Mouse (Mus musculus) CH12.LX (cell line): ENCODE measurements at regions not wholly inside any gene's neighbourhood (a gene's known extent, or its start where the extent isn't known, plus 50 kb on each side); places are given as distances from the start of the nearest gene placed in this dataset.

Experiments
- DNase-seq: peaks from one replicate; pipeline ENCODE4 v3.0.0-alpha.2; 2013; ENCODE audit errors: extremely low read depth
- H3K27ac ChIP-seq: 2 replicates; pipeline ENCODE4 v1.5.1; 2012; ENCODE audit warnings: low read depth, mild to moderate bottlenecking, control low read depth, moderate library complexity; ENCODE audit not compliant: insufficient read depth
- H3K27me3 ChIP-seq: replicated peaks from 2 replicates; pipeline ENCODE3; 2012; ENCODE audit warnings: inconsistent platforms
- H3K36me3 ChIP-seq, 2 experiments: replicated peaks in 1 of 2; 2 replicates each; pipeline versions ENCODE3 to v1.6.1; 2012; ENCODE audit warnings: inconsistent platforms in 1 of 2, low read length in 1 of 2, mild to moderate bottlenecking in 1 of 2, mixed read lengths in 1 of 2, moderate library complexity in 1 of 2; ENCODE audit not compliant: control insufficient read depth in 1 of 2, insufficient read depth in 1 of 2
- H3K4me1 ChIP-seq, 2 experiments: 2 replicates each; pipeline ENCODE4 v1.6.1; 2012; ENCODE audit warnings: inconsistent platforms in 1 of 2, moderate library complexity in 1 of 2; ENCODE audit not compliant: insufficient read depth in 2 of 2, control insufficient read depth in 1 of 2
- H3K4me2 ChIP-seq: 2 replicates; pipeline ENCODE4 v1.6.1; 2012; ENCODE audit warnings: low read depth, mild to moderate bottlenecking, control low read depth; ENCODE audit not compliant: poor library complexity, insufficient read depth, severe bottlenecking
- H3K4me3 ChIP-seq, 3 experiments: fragments of 150-350 bp in 1 of 3; sonication (generic) in 1 of 3; replicated peaks in 1 of 3; 2 replicates each; pipeline versions ENCODE3 to v1.5.1; 2011 to 2012; ENCODE audit warnings: low read depth in 2 of 3, low read length in 2 of 3, mild to moderate bottlenecking in 2 of 3, moderate library complexity in 2 of 3, control low read depth in 1 of 3, improper control_type of control experiment in 1 of 3, inconsistent platforms in 1 of 3, mixed read lengths in 1 of 3; ENCODE audit not compliant: poor library complexity in 1 of 3
- H3K79me2 ChIP-seq: replicated peaks from 2 replicates; pipeline ENCODE4 v1.6.1; 2012; ENCODE audit warnings: mild to moderate bottlenecking, moderate library complexity; ENCODE audit not compliant: control insufficient read depth, poor library complexity, insufficient read depth, severe bottlenecking; ENCODE audit errors: extremely low read depth
- H3K9ac ChIP-seq: 2 replicates; pipeline ENCODE4 v1.6.1; 2012; ENCODE audit warnings: low read depth, mild to moderate bottlenecking, control low read depth, moderate library complexity; ENCODE audit not compliant: insufficient read depth
- H3K9me3 ChIP-seq: replicated peaks from 2 replicates; pipeline ENCODE3; 2012; ENCODE audit warnings: low read length, inconsistent platforms, mixed read lengths
- BHLHE40 ChIP-seq: IDR thresholded peaks from 2 replicates; pipeline ENCODE4 v1.6.1; 2011; ENCODE audit warnings: mild to moderate bottlenecking, low read depth, low read length, improper control_type of control experiment
- CHD1 ChIP-seq: IDR thresholded peaks from 2 replicates; pipeline ENCODE4 v1.6.1; 2012; ENCODE audit warnings: low read depth, low read length, improper control_type of control experiment, inconsistent platforms
- CHD2 ChIP-seq: IDR thresholded peaks from 2 replicates; pipeline ENCODE4 v1.6.1; 2011; ENCODE audit warnings: low read length, improper control_type of control experiment
- CTCF ChIP-seq, 2 experiments: IDR thresholded peaks in 1 of 2; conservative IDR thresholded peaks in 1 of 2; 2 replicates each; pipeline ENCODE4 v1.5.1; 2011 to 2012; ENCODE audit warnings: low read depth in 2 of 2, low read length in 2 of 2, improper control_type of control experiment in 1 of 2, inconsistent platforms in 1 of 2, mild to moderate bottlenecking in 1 of 2, moderate library complexity in 1 of 2
- E2F4 ChIP-seq: IDR thresholded peaks from 2 replicates; pipeline ENCODE4 v1.6.1; 2011; ENCODE audit warnings: low read depth, low read length, improper control_type of control experiment; ENCODE audit not compliant: insufficient replicate concordance
- ELF1 ChIP-seq: IDR thresholded peaks from 2 replicates; pipeline ENCODE4 v1.6.1; 2014; ENCODE audit warnings: low read depth, mild to moderate bottlenecking, inconsistent platforms, low read length, improper control_type of control experiment
- EP300 ChIP-seq: IDR thresholded peaks from 2 replicates; pipeline ENCODE4 v1.6.1; 2011; ENCODE audit warnings: low read length, improper control_type of control experiment
- ETS1 ChIP-seq: conservative IDR thresholded peaks from 2 replicates; pipeline ENCODE4 v1.6.1; 2012; ENCODE audit warnings: low read depth, mild to moderate bottlenecking, inconsistent platforms, low read length, improper control_type of control experiment, moderate library complexity
- GABPA ChIP-seq: IDR thresholded peaks from 2 replicates; pipeline ENCODE4 v1.6.1; 2012; ENCODE audit warnings: low read depth, low read length, improper control_type of control experiment, inconsistent platforms; ENCODE audit not compliant: insufficient replicate concordance
- IRF4 ChIP-seq: IDR thresholded peaks from 2 replicates; pipeline ENCODE4 v1.6.1; 2014; ENCODE audit warnings: low read depth, mild to moderate bottlenecking, inconsistent platforms, low read length, improper control_type of control experiment
- JUND ChIP-seq: conservative IDR thresholded peaks from 2 replicates; pipeline ENCODE4 v1.6.1; 2011; ENCODE audit warnings: low read depth, low read length, improper control_type of control experiment
- MAFK ChIP-seq: IDR thresholded peaks from 2 replicates; pipeline ENCODE4 v1.6.1; 2011; ENCODE audit warnings: low read length, improper control_type of control experiment; ENCODE audit not compliant: insufficient replicate concordance
- MAX ChIP-seq: IDR thresholded peaks from 2 replicates; pipeline ENCODE4 v1.6.1; 2011; ENCODE audit warnings: low read length, improper control_type of control experiment
- MXI1 ChIP-seq: IDR thresholded peaks from 2 replicates; pipeline ENCODE4 v1.6.1; 2011; ENCODE audit warnings: mild to moderate bottlenecking, low read depth, low read length, improper control_type of control experiment
- MYC ChIP-seq: IDR thresholded peaks from 2 replicates; pipeline ENCODE4 v1.6.1; 2011; ENCODE audit warnings: low read depth, mild to moderate bottlenecking, improper control_type of control experiment, low read length
- NRF1 ChIP-seq: IDR thresholded peaks from 2 replicates; pipeline ENCODE4 v1.6.1; 2014; ENCODE audit warnings: low read depth, mild to moderate bottlenecking, inconsistent platforms, low read length, improper control_type of control experiment, moderate library complexity
- POLR2A ChIP-seq: IDR thresholded peaks from 2 replicates; pipeline ENCODE4 v1.6.1; 2011; ENCODE audit warnings: low read depth, mild to moderate bottlenecking, improper control_type of control experiment, low read length
- RCOR1 ChIP-seq: conservative IDR thresholded peaks from 2 replicates; pipeline ENCODE4 v1.6.1; 2012; ENCODE audit warnings: low read depth, mild to moderate bottlenecking, inconsistent platforms, low read length, improper control_type of control experiment
- SIN3A ChIP-seq: IDR thresholded peaks from 2 replicates; pipeline ENCODE4 v1.6.1; 2012; ENCODE audit warnings: low read length, improper control_type of control experiment, inconsistent platforms
- SMC3 ChIP-seq: IDR thresholded peaks from 2 replicates; pipeline ENCODE4 v1.6.1; 2011; ENCODE audit warnings: low read depth, low read length, improper control_type of control experiment
- TBP ChIP-seq: conservative IDR thresholded peaks from 2 replicates; pipeline ENCODE4 v1.6.1; 2011; ENCODE audit warnings: low read depth, low read length, improper control_type of control experiment
- UBTF ChIP-seq: IDR thresholded peaks from 2 replicates; pipeline ENCODE4 v1.6.1; 2012; ENCODE audit warnings: low read depth, mild to moderate bottlenecking, inconsistent platforms, low read length, improper control_type of control experiment, moderate library complexity
- USF1 ChIP-seq: IDR thresholded peaks from 2 replicates; pipeline ENCODE4 v1.6.1; 2014; ENCODE audit warnings: low read depth, mild to moderate bottlenecking, inconsistent platforms, low read length, improper control_type of control experiment
- ZC3H11A ChIP-seq: IDR thresholded peaks from 2 replicates; pipeline ENCODE4 v1.6.1; 2012; ENCODE audit warnings: low read depth, mild to moderate bottlenecking, inconsistent platforms, low read length, improper control_type of control experiment
- ZKSCAN1 ChIP-seq: IDR thresholded peaks from 2 replicates; pipeline ENCODE4 v1.6.1; 2012; ENCODE audit warnings: low read depth, inconsistent platforms, low read length, improper control_type of control experiment, borderline replicate concordance
- ZNF384 ChIP-seq: IDR thresholded peaks from 2 replicates; pipeline ENCODE4 v1.6.1; 2012; ENCODE audit warnings: low read depth, low read length, improper control_type of control experiment, inconsistent platforms
- dilution Hi-C: fragments of 300-500 bp; cut with MboI; formaldehyde crosslinking; loops from 2 replicates; pipeline ENCODE4 v1.14.3; 2020; ENCODE audit warnings: low sequenced_read_pairs; ENCODE audit not compliant: extremely low pct_unique_long_range_greater_than_20kb, extremely low pct_ligation_motif_present
- in situ Hi-C: fragments of 300-500 bp; cut with MboI; formaldehyde crosslinking; loops from 3 replicates; pipeline ENCODE4 v1.14.3; 2019; ENCODE audit warnings: low sequenced_read_pairs, low pct_ligation_motif_present, low pct_unique_long_range_greater_than_20kb, mixed read lengths

- Histone ChIP-seq H3K9me3 (no peaks in the 10 kb centered on the region), H3K27me3 (no peaks in the 10 kb centered on the region), H3K9ac (no peak overlapping the region), H3K4me1 (peaks cover 0 to 21% of the 10 kb centered on the region in 2 experiments; a peak in 2 of 4 replicates), H3K4me2 (no peak overlapping the region), H3K36me3 (no peaks in the 10 kb centered on the region)
- in situ Hi-C loops: no loop called here
- no peak for TF ChIP-seq SIN3A
- no peak for TF ChIP-seq BHLHE40
- no peak for TF ChIP-seq CTCF (conservative IDR thresholded peaks at IDR 0.05 in 1 of 2, IDR thresholded peaks at IDR 0.05 in 1 of 2; ENCODE audit: low read depth in 2 of 2, low read length in 2 of 2)
- no peak for TF ChIP-seq E2F4
- TF ChIP-seq UBTF: no peak
- TF ChIP-seq ZNF384: no peak
- no peak for TF ChIP-seq IRF4
- TF ChIP-seq ELF1: no peak
- TF ChIP-seq RCOR1: no peak
- TF ChIP-seq POLR2A: no peak
- TF ChIP-seq CHD2: no peak
- TF ChIP-seq MAX: no peak
- no peak for TF ChIP-seq SMC3
- TF ChIP-seq MXI1: no peak
- no peak for TF ChIP-seq CHD1
- no peak for TF ChIP-seq USF1
- no peak for TF ChIP-seq GABPA
- TF ChIP-seq, all 38 proteins: peak for 0
- Histone ChIP-seq H3K79me2 (no peaks in the 10 kb centered on the region), H3K4me3 (no peak overlapping the region), H3K27ac (no peak overlapping the region)
- dilution Hi-C loops: no loop called here
- no peak for DNase-seq
Observed at GRCm38 (mm10) chr17:87507848-87508247, 61.1 kb upstream of the Calm2 start.

GRCm38 (mm10) chr17:87508582-87509253 lies 62.0 kb upstream of the Calm2 start:
- dilution Hi-C loops (no loop called here), in situ Hi-C loops (no loop called here)
- peaks cover 3 to 24% of the 10 kb centered on the region in 2 experiments; a peak in 3 of 4 replicates for H3K4me1 ChIP-seq
- no peak for DNase-seq
- H3K79me2 ChIP-seq: no peaks in the 10 kb centered on the region
- H3K9me3 ChIP-seq: no peaks in the 10 kb centered on the region
- H3K4me2 ChIP-seq: no peak overlapping the region
- H3K27me3 ChIP-seq: no peaks in the 10 kb centered on the region
- H3K9ac ChIP-seq: no peak overlapping the region
- H3K4me3 ChIP-seq: no peak overlapping the region
- H3K36me3 ChIP-seq: no peaks in the 10 kb centered on the region
- H3K27ac ChIP-seq: no peak overlapping the region
- TF ChIP-seq MAFK (no peak), RCOR1 (no peak), E2F4 (no peak), ZC3H11A (no peak), EP300 (no peak), IRF4 (no peak), MYC (no peak), ETS1 (no peak), TBP (no peak), USF1 (no peak), ZKSCAN1 (no peak), ELF1 (no peak), JUND (no peak), NRF1 (no peak), CTCF (conservative IDR thresholded peaks at IDR 0.05 in 1 of 2, IDR thresholded peaks at IDR 0.05 in 1 of 2; ENCODE audit: low read depth in 2 of 2, low read length in 2 of 2) (no peak)
